Mouse (Mus musculus): Measurements from ENCODE around the gene Usp7. TPM values are rescaled to one million over a fixed set of nuclear protein-coding genes. Genes with fewer than 3 reads are reported as not detected.

Gene Usp7
- polyA plus RNA-seq, 1 experiment: not detected

DNA sequence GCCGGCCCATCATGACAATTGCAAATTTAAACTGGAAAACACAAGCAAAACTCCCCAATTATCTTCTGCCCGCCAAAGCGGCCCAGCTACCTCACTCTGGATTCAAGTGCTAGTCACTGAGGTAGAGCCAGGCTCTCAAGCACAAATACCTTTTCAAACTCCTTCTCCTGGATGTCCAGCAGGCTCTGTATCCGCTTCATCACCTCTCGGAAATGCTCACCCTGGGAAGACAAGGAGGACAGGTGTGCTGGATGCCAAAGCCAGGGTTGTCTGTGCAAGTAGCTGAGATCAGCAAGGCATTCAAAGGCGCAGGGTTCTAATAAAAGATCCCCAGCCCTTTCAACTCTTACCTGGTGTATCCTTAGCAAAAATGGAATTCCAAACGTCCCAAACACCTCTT, 100.9 kb downstream of the Usp7 start:
- no peak overlapping the region; the same call in 1 of the 2 replicates for H3K27ac ChIP-seq (ENCODE audit: insufficient read depth, low read depth, low read length)
- TF ChIP-seq POLR2A (IDR thresholded peaks at IDR 0.05; ENCODE audit: insufficient read depth, low read depth, low read length): no peak
- TF ChIP-seq CTCF (IDR thresholded peaks at IDR 0.05; ENCODE audit: insufficient read depth, low read depth, low read length): no peak
- H3K4me1 ChIP-seq (ENCODE audit: control insufficient read depth, insufficient read depth, low read length): peaks cover 17% of the 10 kb centered on the region
- H3K4me3 ChIP-seq (ENCODE audit: insufficient read depth, low read depth, low read length): no peak overlapping the region
- WGBS: 84% methylated on average over 7 of the region's 7 CpGs

DNA sequence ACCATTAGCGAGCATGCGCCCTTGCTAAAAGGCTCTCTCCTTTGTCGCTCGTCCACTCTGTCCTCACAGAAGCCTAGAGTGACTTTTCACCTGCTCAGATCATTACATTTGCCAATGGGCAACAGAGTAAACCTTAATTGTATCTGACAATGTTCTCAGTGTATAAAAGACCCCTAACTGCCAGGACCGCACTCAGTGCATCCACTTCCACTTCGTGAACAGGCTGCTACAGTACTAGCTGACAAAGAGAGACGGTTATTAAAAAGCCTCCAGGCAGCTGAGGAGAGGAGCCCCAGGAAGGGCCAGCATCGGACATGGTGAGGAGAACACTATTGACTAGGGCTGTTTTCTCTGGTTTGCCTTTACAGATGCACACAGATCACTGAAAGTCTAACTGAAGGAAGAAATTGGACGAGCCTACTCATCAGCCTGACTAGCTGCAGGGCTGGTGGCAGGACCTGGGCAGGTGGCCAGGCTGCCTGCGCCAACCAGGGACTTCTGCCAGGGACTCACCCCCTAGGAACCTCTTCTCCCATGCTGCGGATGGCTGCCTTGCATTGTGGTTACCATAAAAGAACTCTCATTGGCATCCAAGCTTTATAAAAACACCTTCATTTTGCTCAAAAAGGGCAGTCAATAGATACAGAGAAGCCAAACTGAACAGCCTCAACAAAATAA, 102.0 kb downstream of the Usp7 start:
- no peak overlapping the region for H3K27ac ChIP-seq (ENCODE audit: insufficient read depth, low read depth, low read length)
- H3K4me3 ChIP-seq (ENCODE audit: insufficient read depth, low read depth, low read length): no peak overlapping the region
- WGBS: 45% methylated on average over 11 of the region's 11 CpGs
- H3K4me1 ChIP-seq (ENCODE audit: control insufficient read depth, insufficient read depth, low read length): peaks cover 18% of the 10 kb centered on the region
- no peak for TF ChIP-seq POLR2A (IDR thresholded peaks at IDR 0.05; ENCODE audit: insufficient read depth, low read depth, low read length)
- no peak for TF ChIP-seq CTCF (IDR thresholded peaks at IDR 0.05; ENCODE audit: insufficient read depth, low read depth, low read length)

DNA sequence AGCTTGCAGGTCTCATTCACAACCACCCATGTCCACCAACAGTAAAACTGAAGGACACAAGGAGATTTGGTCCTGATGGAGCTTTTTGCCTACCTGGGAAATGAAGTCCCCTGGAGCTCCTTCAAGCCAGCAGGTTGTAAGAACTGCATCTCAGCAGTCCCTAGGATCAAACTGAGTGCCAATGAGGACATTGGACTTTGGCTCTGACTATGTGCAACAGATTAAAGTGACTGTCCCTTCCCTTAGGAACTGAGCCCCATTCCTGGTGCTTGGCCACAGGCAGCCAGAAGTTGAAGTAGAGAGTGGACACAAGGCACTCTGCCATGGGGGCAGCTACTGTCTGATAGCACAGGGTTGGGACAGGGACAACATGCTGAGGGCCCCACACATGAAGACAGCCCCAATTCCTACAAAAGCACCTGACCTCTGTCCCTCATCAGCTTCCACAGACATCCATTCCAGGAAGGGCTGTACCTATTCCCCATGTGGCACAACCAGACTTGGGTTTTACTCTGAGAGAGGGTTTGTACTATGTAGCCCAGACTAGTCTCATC, 104.5 kb downstream of the Usp7 start:
- no peak for TF ChIP-seq CTCF (IDR thresholded peaks at IDR 0.05; ENCODE audit: insufficient read depth, low read depth, low read length)
- TF ChIP-seq POLR2A (IDR thresholded peaks at IDR 0.05; ENCODE audit: insufficient read depth, low read depth, low read length): no peak
- peaks cover 18% of the 10 kb centered on the region for H3K4me1 ChIP-seq (ENCODE audit: control insufficient read depth, insufficient read depth, low read length)
- H3K4me3 ChIP-seq (ENCODE audit: insufficient read depth, low read depth, low read length): no peak overlapping the region
- H3K27ac ChIP-seq (ENCODE audit: insufficient read depth, low read depth, low read length): no peak overlapping the region

DNA sequence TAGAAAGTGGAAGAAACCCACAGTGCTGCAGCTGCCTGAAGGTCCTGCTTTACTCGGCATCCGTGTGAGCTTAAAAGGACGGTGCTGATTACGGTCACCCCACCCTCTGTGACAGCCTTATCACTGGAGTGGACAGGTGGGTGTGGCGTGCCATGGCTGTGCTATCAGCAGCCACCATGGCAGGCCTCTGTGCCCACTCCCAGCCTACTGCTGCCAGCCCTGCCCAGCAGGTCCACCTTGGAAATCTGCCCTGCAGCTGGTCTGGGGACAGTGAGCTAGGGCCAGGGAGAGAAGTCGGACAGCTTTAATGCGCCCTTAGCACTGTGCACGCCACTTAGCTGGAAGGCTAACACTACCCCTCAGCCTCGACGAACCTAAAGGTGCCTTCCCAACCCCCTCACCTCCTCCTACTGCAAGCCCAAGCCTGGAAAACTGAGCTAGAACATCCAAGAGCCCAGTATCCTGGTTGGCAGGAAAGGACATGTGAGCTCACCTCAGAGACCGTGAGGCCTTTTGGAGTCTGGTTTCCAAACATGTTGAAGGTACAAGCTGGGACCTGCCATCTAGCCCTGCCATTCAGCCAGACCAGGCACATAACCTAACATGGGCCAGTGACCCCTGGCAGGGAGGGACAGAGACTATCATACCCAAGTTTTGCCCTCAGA, 105.1 kb downstream of the Usp7 start:
- TF ChIP-seq POLR2A (IDR thresholded peaks at IDR 0.05; ENCODE audit: insufficient read depth, low read depth, low read length): no peak
- TF ChIP-seq CTCF (IDR thresholded peaks at IDR 0.05; ENCODE audit: insufficient read depth, low read depth, low read length): no peak
- WGBS: 54% methylated on average over 11 of the region's 11 CpGs
- Histone ChIP-seq H3K4me1 (ENCODE audit: control insufficient read depth, insufficient read depth, low read length) (peaks cover 18% of the 10 kb centered on the region), H3K27ac (ENCODE audit: insufficient read depth, low read depth, low read length) (no peak overlapping the region), H3K4me3 (ENCODE audit: insufficient read depth, low read depth, low read length) (no peak overlapping the region)

DNA sequence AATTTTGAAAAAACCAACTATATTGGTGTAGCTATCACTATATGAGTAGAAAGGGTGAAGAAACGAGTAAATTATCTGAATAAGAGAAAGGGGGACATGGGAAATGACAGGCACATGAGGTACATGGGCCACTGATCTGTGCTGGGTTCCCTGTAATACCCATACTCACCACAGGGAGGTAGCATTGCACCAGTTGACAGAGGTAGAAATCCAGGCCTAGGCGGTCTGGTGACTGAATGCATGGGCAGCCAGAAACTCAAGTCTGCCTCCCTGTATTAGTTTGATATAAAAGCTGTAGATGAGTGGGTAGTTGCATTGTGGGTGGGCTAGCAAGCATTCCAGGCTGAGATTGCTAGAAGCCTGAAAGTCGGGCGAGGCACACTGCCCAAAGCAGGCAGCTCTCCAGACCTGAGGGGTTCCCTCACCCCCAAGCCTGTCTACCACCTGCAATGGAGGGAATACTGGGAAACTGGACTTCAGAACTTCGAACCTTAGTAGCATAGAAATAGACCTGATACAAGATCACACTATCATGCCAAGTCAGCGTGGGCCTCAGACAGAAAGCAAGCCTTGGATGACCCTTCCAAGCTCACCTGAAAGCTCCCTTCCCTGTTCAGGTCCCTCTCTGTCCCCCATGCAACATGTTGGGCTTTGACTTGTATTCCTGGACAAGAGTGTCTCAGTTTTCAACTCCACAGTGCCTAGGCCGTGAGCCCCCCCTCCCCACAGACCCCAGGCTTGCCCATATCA, 105.8 kb downstream of the Usp7 start:
- peaks cover 18% of the 10 kb centered on the region for H3K4me1 ChIP-seq (ENCODE audit: control insufficient read depth, insufficient read depth, low read length)
- no peak for TF ChIP-seq CTCF (IDR thresholded peaks at IDR 0.05; ENCODE audit: insufficient read depth, low read depth, low read length)
- TF ChIP-seq POLR2A (IDR thresholded peaks at IDR 0.05; ENCODE audit: insufficient read depth, low read depth, low read length): no peak
- H3K4me3 ChIP-seq (ENCODE audit: insufficient read depth, low read depth, low read length): no peak overlapping the region
- H3K27ac ChIP-seq (ENCODE audit: insufficient read depth, low read depth, low read length): no peak overlapping the region
- 51% methylated on average over 7 of the region's 7 CpGs for whole genome bisulfite sequencing

DNA sequence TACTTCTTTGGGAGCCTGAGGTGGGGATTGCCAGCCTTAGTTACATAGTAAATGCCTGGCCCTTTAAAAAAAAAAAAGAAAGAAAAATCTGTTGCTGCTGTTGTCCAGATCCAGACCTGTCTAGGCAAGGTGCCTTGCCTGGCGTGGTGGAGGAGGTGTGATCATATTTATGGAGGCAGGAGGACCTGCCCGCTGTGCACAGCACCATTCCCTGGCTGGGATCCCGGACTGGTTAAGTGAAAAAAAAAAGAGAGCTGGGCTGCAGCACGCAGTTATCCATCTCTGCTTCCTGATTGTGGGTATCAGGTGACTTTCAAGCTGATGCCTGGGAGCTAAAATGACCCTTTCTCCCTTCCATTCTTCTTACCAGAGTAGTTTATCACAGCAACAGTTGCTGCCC, 107.0 kb downstream of the Usp7 start:
- H3K4me1 ChIP-seq (ENCODE audit: control insufficient read depth, insufficient read depth, low read length): peaks cover 18% of the 10 kb centered on the region
- TF ChIP-seq POLR2A (IDR thresholded peaks at IDR 0.05; ENCODE audit: insufficient read depth, low read depth, low read length): no peak
- TF ChIP-seq CTCF (IDR thresholded peaks at IDR 0.05; ENCODE audit: insufficient read depth, low read depth, low read length): no peak

DNA sequence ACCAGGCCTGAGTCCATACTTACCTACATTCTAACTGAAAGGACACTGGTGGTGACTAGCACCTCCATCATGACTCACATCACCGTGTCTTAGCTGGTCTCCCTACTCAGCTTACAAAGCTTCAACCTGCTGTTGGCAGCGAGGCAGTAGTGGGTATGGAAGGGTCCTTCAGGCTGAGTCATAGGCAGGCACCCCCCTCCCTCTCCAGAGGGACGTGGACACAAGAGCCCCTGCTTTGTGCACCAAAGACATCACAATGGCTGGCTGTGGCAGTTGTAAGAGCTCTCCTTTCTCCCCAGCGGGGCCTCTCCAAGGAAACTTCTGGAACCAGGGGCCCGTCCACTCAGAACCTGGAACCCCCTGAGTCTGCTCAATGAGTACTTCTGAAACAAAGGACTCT, 111.6 kb downstream of the Usp7 start, which contains the start of gene Gm5767:
Gene Gm5767, plus strand, starts transcription at position 301 of the 400 bp plus-strand sequence.
- no peak for TF ChIP-seq CTCF (IDR thresholded peaks at IDR 0.05; ENCODE audit: insufficient read depth, low read depth, low read length)
- no peak for TF ChIP-seq POLR2A (IDR thresholded peaks at IDR 0.05; ENCODE audit: insufficient read depth, low read depth, low read length)
- 74% methylated on average over 5 of the region's 5 CpGs for WGBS
- no peak within 1 kb of the TSS for H3K4me3 ChIP-seq (ENCODE audit: insufficient read depth, low read depth, low read length)
- no peak within 1 kb of the TSS for H3K27ac ChIP-seq (ENCODE audit: insufficient read depth, low read depth, low read length)
- no peaks in the 10 kb centered on the region for H3K4me1 ChIP-seq (ENCODE audit: control insufficient read depth, insufficient read depth, low read length)

More for the DNA sequence above, 107.0 kb downstream of the Usp7 start:
- Histone ChIP-seq H3K27ac (ENCODE audit: insufficient read depth, low read depth, low read length) (no peak overlapping the region), H3K4me3 (ENCODE audit: insufficient read depth, low read depth, low read length) (no peak overlapping the region)
- WGBS: 64% methylated on average over 4 of the region's 4 CpGs

DNA sequence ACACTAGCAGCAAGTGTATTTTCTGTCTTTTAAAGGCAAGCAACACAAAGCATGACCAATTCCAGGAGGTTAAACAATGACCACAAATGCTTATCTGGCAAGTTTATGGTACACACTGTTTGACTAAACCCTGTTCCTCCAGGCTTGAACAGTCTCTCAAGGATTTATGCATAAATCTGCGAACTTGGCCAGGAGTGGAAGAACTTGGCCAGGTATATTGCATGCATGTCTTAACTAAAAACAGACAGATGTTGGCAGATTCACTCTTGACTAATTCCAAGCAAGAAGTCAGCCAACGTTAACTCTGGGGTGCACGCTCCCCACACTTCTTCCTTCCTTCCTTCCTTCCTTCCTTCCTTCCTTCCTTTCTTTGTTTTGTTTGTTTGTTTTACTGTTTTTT, 112.3 kb downstream of the Usp7 start:
- Histone ChIP-seq H3K27ac (ENCODE audit: insufficient read depth, low read depth, low read length) (no peak overlapping the region), H3K4me1 (ENCODE audit: control insufficient read depth, insufficient read depth, low read length) (no peaks in the 10 kb centered on the region), H3K4me3 (ENCODE audit: insufficient read depth, low read depth, low read length) (no peak overlapping the region)
- no peak for TF ChIP-seq POLR2A (IDR thresholded peaks at IDR 0.05; ENCODE audit: insufficient read depth, low read depth, low read length)
- TF ChIP-seq CTCF (IDR thresholded peaks at IDR 0.05; ENCODE audit: insufficient read depth, low read depth, low read length): no peak
- 81% methylated on average over 3 of the region's 3 CpGs for WGBS
